ENCODE assay signal across 9 mouse cellular contexts in the genomic region with DNA sequence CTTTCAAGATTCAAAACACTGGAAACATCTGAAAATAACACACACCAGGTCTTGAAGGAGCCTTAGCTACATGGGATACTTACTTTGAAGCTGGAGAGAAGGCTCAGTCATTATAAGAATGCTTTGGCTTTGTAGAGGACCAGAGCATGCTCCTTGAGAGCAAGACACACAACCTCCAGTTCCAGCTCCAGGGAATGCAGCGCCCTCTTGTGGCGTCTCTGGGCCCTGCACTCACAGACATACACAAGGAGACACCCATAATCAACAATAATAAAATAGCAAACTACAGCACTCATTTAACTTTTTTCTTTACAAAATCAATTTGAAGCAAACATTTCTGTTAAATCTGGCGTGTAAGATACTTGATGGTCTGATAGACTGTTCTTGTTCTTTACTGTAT.
DNase-seq lines count a peak whose midpoint lies in the region; ATAC-seq and TF ChIP-seq lines count a peak whose summit lies in the region.
"Had no signal": no experiment of that assay in that cellular context is flagged by ENCODE, and none has a peak within 500 bp of the region (broad histone marks: within the 10 kb centered on the region; RNA-seq: fewer than 3 reads in every experiment).

No protein-coding gene starts in this region.

- dilution Hi-C loops in CH12.LX (cut with MboI; ENCODE audit: extremely low pct_ligation_motif_present, extremely low pct_unique_long_range_greater_than_20kb, low sequenced_read_pairs): no loop called here

- H3K4me3 ChIP-seq in kidney, adult 2 months (ENCODE audit: insufficient read depth, low read depth, low read length): no peak overlapping the region
- H3K4me3 ChIP-seq in kidney, embryonic 15.5 days (replicated peaks): no peak overlapping the region
- no peak overlapping the region for H3K4me3 ChIP-seq in CH12.LX (replicated peaks in 1 of 3; ENCODE audit: low read depth in 2 of 3, low read length in 2 of 3, poor library complexity in 1 of 3)
- H3K4me3 ChIP-seq: limb, embryonic 12.5 days had no signal

- H3K4me1 ChIP-seq in kidney, adult 2 months (ENCODE audit: control insufficient read depth, insufficient read depth, low read length): no peaks in the 10 kb centered on the region
- H3K4me1 ChIP-seq in kidney, embryonic 15.5 days: no peaks in the 10 kb centered on the region
- no peaks in the 10 kb centered on the region for H3K4me1 ChIP-seq in CH12.LX (ENCODE audit: control insufficient read depth in 1 of 2, insufficient read depth in 2 of 2)
- H3K4me1 ChIP-seq: limb, embryonic 12.5 days had no signal

- H3K79me2 ChIP-seq in CH12.LX (replicated peaks; ENCODE audit: control insufficient read depth, extremely low read depth, insufficient read depth, poor library complexity, severe bottlenecking): no peaks in the 10 kb centered on the region

- H3K9ac ChIP-seq in kidney, embryonic 15.5 days: no peak overlapping the region
- H3K9ac ChIP-seq in CH12.LX (ENCODE audit: insufficient read depth, low read depth): no peak overlapping the region
- H3K9ac ChIP-seq: limb, embryonic 12.5 days had no signal

- no peaks in the 10 kb centered on the region for H3K36me3 ChIP-seq in kidney, adult 2 months (ENCODE audit: control insufficient read depth, insufficient read depth, low read length)
- no peaks in the 10 kb centered on the region for H3K36me3 ChIP-seq in kidney, embryonic 15.5 days
- no peaks in the 10 kb centered on the region for H3K36me3 ChIP-seq in CH12.LX (replicated peaks in 1 of 2; ENCODE audit: control insufficient read depth in 1 of 2, insufficient read depth in 1 of 2, low read length in 1 of 2)
- H3K36me3 ChIP-seq: limb, embryonic 12.5 days had no signal

- peak; percentile 64 for TF ChIP-seq CTCF in kidney, adult 2 months (conservative IDR thresholded peaks at IDR 0.05; ENCODE audit: insufficient read depth, insufficient read length, low read depth, low read length)
- peak; percentile 66 to 67 for TF ChIP-seq CTCF in CH12.LX (conservative IDR thresholded peaks at IDR 0.05 in 1 of 2, IDR thresholded peaks at IDR 0.05 in 1 of 2; ENCODE audit: low read depth in 2 of 2, low read length in 2 of 2)

- no peak overlapping the region for H3K27ac ChIP-seq in kidney, adult 2 months (ENCODE audit: insufficient read depth, low read depth, low read length)
- no peak overlapping the region for H3K27ac ChIP-seq in kidney, embryonic 15.5 days
- H3K27ac ChIP-seq in CH12.LX (ENCODE audit: insufficient read depth, low read depth): no peak overlapping the region
- H3K27ac ChIP-seq: limb, embryonic 12.5 days had no signal

- no peak overlapping the region for H3K4me2 ChIP-seq in kidney, embryonic 15.5 days
- H3K4me2 ChIP-seq in CH12.LX (ENCODE audit: insufficient read depth, low read depth, poor library complexity, severe bottlenecking): no peak overlapping the region
- H3K4me2 ChIP-seq: limb, embryonic 12.5 days had no signal

- no peaks in the 10 kb centered on the region for H3K27me3 ChIP-seq in kidney, adult 2 months (replicated peaks; ENCODE audit: control insufficient read depth, insufficient read depth, low read length)
- H3K27me3 ChIP-seq in kidney, embryonic 15.5 days: no peaks in the 10 kb centered on the region
- no peaks in the 10 kb centered on the region for H3K27me3 ChIP-seq in CH12.LX (replicated peaks)
- H3K27me3 ChIP-seq: limb, embryonic 12.5 days had no signal

- no peaks in the 10 kb centered on the region for H3K9me3 ChIP-seq in kidney, embryonic 15.5 days (replicated peaks)
- no peaks in the 10 kb centered on the region for H3K9me3 ChIP-seq in CH12.LX (replicated peaks; ENCODE audit: low read length)
- H3K9me3 ChIP-seq: limb, embryonic 12.5 days had no signal

- peak; percentile 2 for DNase-seq in CD4-positive, CD25-positive, alpha-beta regulatory T cell, adult 2 months (ENCODE audit: low read depth, low spot score)
- DNase-seq in kidney, adult 2 months: peak; percentile 48
- DNase-seq in CH12.LX (ENCODE audit: extremely low read depth): peak; percentile 40
- peak; percentile 23 for DNase-seq in embryo, embryonic 11 days
- peak; percentile 28 for DNase-seq in retina, embryonic 14.5 days (ENCODE audit: low spot score)

- WGBS in kidney, adult 2 months: 56% methylated on average over 3 of the region's 3 CpGs
- 56% methylated on average over 3 of the region's 3 CpGs for WGBS in kidney, embryonic 15.5 days

- no peak for ATAC-seq in CD4-positive, CD25-positive, alpha-beta regulatory T cell, adult 4 months
- no peak for ATAC-seq in kidney, embryonic 15.5 days (replicated peaks; ENCODE audit: low FRiP score)
- no peak for ATAC-seq in inflammation-experienced regulatory T-cells, adult 6 months

- in situ Hi-C loops in CH12.LX (cut with MboI; ENCODE audit: low pct_ligation_motif_present, low pct_unique_long_range_greater_than_20kb, low sequenced_read_pairs): no loop called here

- TF ChIP-seq EP300 in CH12.LX (IDR thresholded peaks at IDR 0.05; ENCODE audit: low read length): no peak

- peak; percentile 42 for TF ChIP-seq RAD21 in CH12.LX (IDR thresholded peaks at IDR 0.05; ENCODE audit: low read depth, low read length)

- no peak for TF ChIP-seq POLR2A in kidney, adult 2 months (IDR thresholded peaks at IDR 0.05; ENCODE audit: low read depth, low read length)
- TF ChIP-seq POLR2A in CH12.LX (IDR thresholded peaks at IDR 0.05; ENCODE audit: low read depth, low read length): no peak

TF ChIP-seq in CH12.LX, 34 proteins besides CTCF, POLR2A, EP300 and RAD21:
- TF ChIP-seq SMC3 (IDR thresholded peaks at IDR 0.05; ENCODE audit: low read depth, low read length) (peak; percentile 41), NRF1 (IDR thresholded peaks at IDR 0.05; ENCODE audit: low read depth, low read length) (no peak)
TF ChIP-seq in CH12.LX: peak in this region for 1.
